Mouse (Mus musculus) neural tube, embryonic 14.5 days (tissue): ENCODE results near the gene Epb41l4b. TPM values are rescaled to one million over a fixed set of nuclear protein-coding genes. Genes with fewer than 3 reads are reported as not detected.

Source experiments
- ATAC-seq: fragments of 200-750 bp; cut with Nextera tagmentation; 2 replicates; pipeline ENCODE4 v1.8.0; 2017; ENCODE audit warnings: low read depth, mild to moderate bottlenecking, moderate TSS enrichment, moderate library complexity
- H3K27ac ChIP-seq: fragments of 300-500 bp; sonication (generic); 2 replicates; pipeline ENCODE4 v1.5.1; 2014; ENCODE audit warnings: low read depth, mild to moderate bottlenecking, control low read depth, low read length, moderate library complexity, mixed read lengths
- H3K27me3 ChIP-seq: fragments of 300-500 bp; sonication (generic); 2 replicates; pipeline ENCODE4 v1.6.1; 2014; ENCODE audit warnings: low read length; ENCODE audit not compliant: control insufficient read depth, insufficient read depth
- H3K36me3 ChIP-seq: fragments of 300-500 bp; sonication (generic); 2 replicates; pipeline ENCODE4 v1.6.1; 2014; ENCODE audit warnings: low read length, mixed read lengths; ENCODE audit not compliant: control insufficient read depth, insufficient read depth
- H3K4me1 ChIP-seq: fragments of 300-500 bp; sonication (generic); 2 replicates; pipeline ENCODE4 v1.6.1; 2014; ENCODE audit warnings: low read length; ENCODE audit not compliant: control insufficient read depth, insufficient read depth
- H3K4me2 ChIP-seq: fragments of 300-500 bp; sonication (generic); 2 replicates; pipeline ENCODE4 v1.6.1; 2014; ENCODE audit warnings: mild to moderate bottlenecking, low read depth, low read length, control low read depth
- H3K4me3 ChIP-seq: fragments of 300-500 bp; sonication (generic); 2 replicates; pipeline ENCODE4 v1.5.1; 2014; ENCODE audit warnings: low read depth, low read length, control low read depth, mixed read lengths
- H3K9ac ChIP-seq: fragments of 300-500 bp; sonication (generic); replicated peaks from 2 replicates; pipeline ENCODE4 v1.6.1; 2014; ENCODE audit warnings: low read depth, mild to moderate bottlenecking, control low read depth, low read length, mixed read lengths
- H3K9me3 ChIP-seq: fragments of 300-500 bp; sonication (generic); 2 replicates; pipeline ENCODE4 v1.6.1; 2016; ENCODE audit warnings: low read length; ENCODE audit not compliant: control insufficient read depth
- WGBS: fragments of 180-500 bp; shearing (Covaris S2); extraction: QIAGEN DNeasy Blood & Tissue Kit; methylation state at CpG from one replicate; pipeline ENCODE4 v1.1.7; 2014; 5-methylcytosine and 5-hydroxymethylcytosine counted together
- polyA plus RNA-seq: library from polyadenylated mRNA; unstranded; fragments of >200 nt; fragmentation: Nextera tagmentation; extraction: Ambion mirVana; gene quantifications from 2 replicates; pipeline ENCODE4 v1.2.1, GENCODE M21; 2014

The Epb41l4b gene
- polyA plus RNA-seq, 1 experiment from 2014 or later: 6.5 TPM

DNA sequence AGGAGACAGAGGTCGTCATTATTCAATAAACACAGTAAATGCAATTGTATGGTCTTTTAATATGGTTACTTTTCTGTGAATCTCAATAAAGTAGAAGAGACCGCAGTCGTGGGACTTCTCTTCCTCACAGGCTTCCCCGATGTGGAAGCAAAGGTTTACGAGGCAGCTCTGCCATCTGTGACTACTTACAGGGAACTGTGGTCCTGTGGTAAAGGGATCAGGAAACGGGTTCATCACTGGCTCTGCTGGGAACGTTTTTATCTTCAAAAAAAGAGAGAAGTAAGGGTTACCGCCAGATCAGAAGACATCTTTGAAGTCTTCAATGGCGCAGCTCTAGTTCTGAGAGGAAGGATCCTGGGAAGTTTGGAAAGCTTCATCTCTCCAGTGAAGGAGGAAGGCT lies 135.5 kb downstream of the Epb41l4b start:
- 87% methylated on average over 9 of the region's 9 CpGs for WGBS
- Histone ChIP-seq H3K4me3 (no peak overlapping the region), H3K4me1 (no peaks in the 10 kb centered on the region), H3K9ac (no peak overlapping the region), H3K4me2 (no peak overlapping the region), H3K27ac (no peak overlapping the region), H3K27me3 (no peaks in the 10 kb centered on the region), H3K36me3 (no peaks in the 10 kb centered on the region), H3K9me3 (no peaks in the 10 kb centered on the region)
- ATAC-seq: no peak

DNA sequence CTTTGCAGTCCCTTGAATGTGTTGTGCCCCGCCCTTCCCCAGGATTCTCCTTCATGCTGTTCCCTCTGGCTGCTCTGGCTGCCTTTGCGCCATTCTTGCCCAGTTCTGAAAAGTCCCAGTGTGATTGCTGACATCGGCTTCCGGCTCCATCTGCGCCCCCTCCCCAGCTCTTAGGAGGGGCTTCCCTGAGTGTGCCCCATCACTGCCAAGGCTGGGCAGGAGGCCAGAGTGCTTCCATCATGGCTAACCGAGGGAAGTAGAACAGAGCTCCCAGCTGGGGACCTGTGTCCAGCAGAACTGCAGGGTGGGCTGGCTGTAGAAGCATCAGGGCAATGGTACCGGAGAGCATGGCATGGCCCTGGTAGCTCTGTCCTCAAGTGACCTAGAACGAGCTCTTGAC lies 138.2 kb downstream of the Epb41l4b start:
- no peaks in the 10 kb centered on the region for H3K9me3 ChIP-seq
- no peak overlapping the region for H3K9ac ChIP-seq
- 66% methylated on average over 8 of the region's 8 CpGs for WGBS
- H3K4me1 ChIP-seq: no peaks in the 10 kb centered on the region
- H3K36me3 ChIP-seq: no peaks in the 10 kb centered on the region
- H3K27ac ChIP-seq: no peak overlapping the region; the same call in 1 of the 2 replicates
- H3K4me3 ChIP-seq: no peak overlapping the region
- H3K4me2 ChIP-seq: no peak overlapping the region
- H3K27me3 ChIP-seq: no peaks in the 10 kb centered on the region
- peak; percentile 66 for ATAC-seq

DNA sequence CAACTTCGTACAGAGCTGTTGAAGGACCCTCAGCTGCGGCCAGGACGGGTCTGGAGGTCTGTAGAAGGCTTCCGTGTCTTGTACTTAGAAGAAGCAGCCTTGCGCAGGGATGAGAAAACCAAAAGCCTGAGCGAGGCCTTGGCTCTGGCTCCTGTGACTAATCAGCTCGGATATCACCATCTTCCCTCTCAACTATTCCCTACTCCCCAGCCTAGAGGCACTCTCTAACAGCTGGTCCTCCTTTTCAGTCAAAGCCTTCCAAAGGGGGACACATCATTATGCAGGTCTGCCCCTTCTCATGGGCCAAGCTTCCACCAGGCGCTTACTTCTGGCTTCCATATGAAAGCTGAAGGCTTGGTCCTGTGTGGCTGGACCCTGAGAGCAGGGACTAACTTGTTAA lies 139.4 kb downstream of the Epb41l4b start:
- no peaks in the 10 kb centered on the region for H3K27me3 ChIP-seq
- H3K27ac ChIP-seq: no peak overlapping the region
- no peaks in the 10 kb centered on the region for H3K4me1 ChIP-seq
- ATAC-seq: no peak
- H3K9ac ChIP-seq: no peak overlapping the region
- H3K4me2 ChIP-seq: no peak overlapping the region
- no peak overlapping the region for H3K4me3 ChIP-seq
- 82% methylated on average over 8 of the region's 8 CpGs for WGBS
- H3K36me3 ChIP-seq: no peaks in the 10 kb centered on the region
- H3K9me3 ChIP-seq: no peaks in the 10 kb centered on the region

DNA sequence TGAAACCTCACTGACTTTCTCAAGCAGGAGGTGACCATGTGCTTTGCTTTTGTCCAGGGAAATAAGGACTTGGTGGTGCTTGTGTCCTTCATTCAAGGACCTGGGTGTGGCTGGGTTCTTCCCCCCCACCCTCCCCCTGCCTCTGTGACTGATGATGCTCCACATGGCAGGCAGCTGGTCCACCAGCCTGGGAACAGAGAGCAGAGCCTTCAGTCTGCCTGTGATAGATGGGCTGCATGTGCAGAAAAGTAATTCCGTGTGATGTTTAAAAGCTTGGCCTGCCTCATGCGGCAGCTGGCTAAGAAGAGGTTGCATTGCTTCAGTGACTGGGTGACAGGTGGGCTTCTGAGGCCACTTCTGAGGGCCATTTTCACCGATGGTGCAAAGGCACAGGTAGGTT lies 140.5 kb downstream of the Epb41l4b start:
- Histone ChIP-seq H3K4me2 (no peak overlapping the region), H3K4me1 (no peaks in the 10 kb centered on the region), H3K9me3 (no peaks in the 10 kb centered on the region), H3K4me3 (no peak overlapping the region), H3K36me3 (no peaks in the 10 kb centered on the region), H3K27ac (no peak overlapping the region), H3K27me3 (no peaks in the 10 kb centered on the region), H3K9ac (no peak overlapping the region)
- WGBS: 34% methylated on average over 3 of the region's 3 CpGs
- ATAC-seq: no peak; the same call in 1 of the 2 replicates

DNA sequence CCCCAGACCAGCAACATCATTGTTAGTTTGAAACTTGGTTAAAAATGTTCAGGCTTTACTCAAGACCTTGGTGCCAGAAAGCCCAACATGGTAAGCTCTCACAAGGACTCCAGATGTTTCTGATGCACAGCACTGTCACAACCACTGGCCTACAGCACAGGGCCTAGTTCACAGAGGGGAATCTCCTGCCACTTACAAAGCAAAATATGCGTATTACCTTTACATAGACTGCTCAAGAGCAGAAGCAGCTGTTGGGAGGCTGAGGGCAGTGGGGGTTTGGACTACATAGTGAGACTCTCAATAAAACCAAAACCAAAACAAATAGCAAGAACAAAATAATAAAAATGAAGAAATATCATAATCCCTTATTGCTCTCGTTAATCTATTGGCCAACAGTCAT lies 141.8 kb downstream of the Epb41l4b start:
- Histone ChIP-seq H3K4me3 (no peak overlapping the region), H3K9ac (no peak overlapping the region), H3K36me3 (no peaks in the 10 kb centered on the region), H3K4me2 (no peak overlapping the region), H3K27ac (no peak overlapping the region), H3K27me3 (no peaks in the 10 kb centered on the region), H3K4me1 (no peaks in the 10 kb centered on the region), H3K9me3 (no peaks in the 10 kb centered on the region)
- WGBS: 84% methylated on average over 2 of the region's 2 CpGs
- ATAC-seq: no peak

DNA sequence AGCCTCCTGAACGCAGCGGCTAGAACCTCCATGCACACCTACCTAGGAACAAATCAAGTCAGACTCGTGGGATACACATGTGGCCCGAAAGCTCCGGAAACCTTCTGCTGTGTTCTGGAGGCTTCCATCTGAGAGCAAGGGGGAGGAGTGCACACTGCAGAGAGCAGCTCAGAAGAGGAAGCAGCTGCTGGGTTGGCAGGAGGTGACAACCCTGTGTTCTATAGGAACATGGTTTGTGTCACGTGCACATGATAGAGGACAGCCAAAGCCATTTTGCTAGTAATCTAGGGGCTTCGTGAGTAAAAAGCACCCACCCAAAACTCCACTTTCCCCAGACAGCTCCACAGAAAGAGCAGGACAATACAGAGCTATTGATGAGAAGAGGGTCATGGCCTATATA lies 149.9 kb downstream of the Epb41l4b start:
- Histone ChIP-seq H3K4me2 (no peak overlapping the region), H3K9ac (no peak overlapping the region), H3K4me3 (no peak overlapping the region), H3K4me1 (no peaks in the 10 kb centered on the region), H3K36me3 (no peaks in the 10 kb centered on the region), H3K27me3 (no peaks in the 10 kb centered on the region), H3K27ac (no peak overlapping the region), H3K9me3 (no peaks in the 10 kb centered on the region)
- no peak for ATAC-seq
- WGBS: 82% methylated on average over 7 of the region's 7 CpGs

DNA sequence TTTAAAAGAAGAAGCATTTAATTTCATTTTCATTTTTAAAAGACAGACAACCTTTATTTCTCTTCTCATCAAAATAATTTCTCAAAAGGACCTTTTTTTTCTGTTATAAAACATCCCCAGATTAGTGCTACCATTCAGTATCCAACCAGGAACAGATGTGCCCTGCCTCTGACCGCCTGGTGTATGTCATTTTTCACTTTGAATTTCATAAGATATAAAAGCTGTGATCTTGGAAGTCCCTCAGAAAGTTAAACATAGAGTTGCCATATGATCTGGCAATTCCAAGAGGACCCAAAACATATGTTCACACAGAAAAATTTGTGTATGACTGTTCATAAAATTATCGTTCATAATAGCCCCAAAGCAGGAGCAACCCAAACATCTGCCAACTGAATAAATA lies 151.3 kb downstream of the Epb41l4b start:
- H3K36me3 ChIP-seq: no peaks in the 10 kb centered on the region
- ATAC-seq: no peak
- WGBS: 77% methylated on average over 2 of the region's 2 CpGs

DNA sequence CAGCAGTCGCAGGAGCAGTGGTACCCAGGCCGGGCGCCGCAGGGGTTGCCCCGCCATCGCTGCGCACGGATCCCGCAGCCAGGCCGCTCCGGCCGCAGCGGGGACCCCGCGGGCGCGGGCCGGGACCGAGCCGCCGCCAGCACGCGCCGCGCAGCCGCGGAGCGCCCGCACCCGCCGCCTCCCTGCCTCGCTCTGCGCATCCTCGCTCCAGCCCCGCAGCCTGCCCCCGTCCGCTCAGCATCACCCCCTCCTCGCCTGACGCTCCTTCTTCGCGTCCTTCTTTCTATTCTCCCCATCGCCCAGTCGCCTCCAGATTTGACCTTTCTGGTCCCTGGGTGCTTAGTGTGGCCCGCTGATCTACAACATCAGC lies 153.0 kb downstream of the Epb41l4b start, which contains the start of gene Frrs1l:
TSS of gene Frrs1l (minus strand) at position 177 of the 370 bp plus-strand sequence.
- ATAC-seq: peak; percentile 96
- peak within 1 kb of the TSS; percentile 70 for H3K4me2 ChIP-seq
- 0% methylated on average over 8 of the region's 44 CpGs for WGBS

More for the DNA sequence above, 151.3 kb downstream of the Epb41l4b start:
- Histone ChIP-seq H3K27me3 (no peaks in the 10 kb centered on the region), H3K4me2 (no peak overlapping the region), H3K9ac (no peak overlapping the region), H3K4me1 (no peaks in the 10 kb centered on the region), H3K27ac (no peak overlapping the region), H3K9me3 (no peaks in the 10 kb centered on the region), H3K4me3 (no peak overlapping the region)

DNA sequence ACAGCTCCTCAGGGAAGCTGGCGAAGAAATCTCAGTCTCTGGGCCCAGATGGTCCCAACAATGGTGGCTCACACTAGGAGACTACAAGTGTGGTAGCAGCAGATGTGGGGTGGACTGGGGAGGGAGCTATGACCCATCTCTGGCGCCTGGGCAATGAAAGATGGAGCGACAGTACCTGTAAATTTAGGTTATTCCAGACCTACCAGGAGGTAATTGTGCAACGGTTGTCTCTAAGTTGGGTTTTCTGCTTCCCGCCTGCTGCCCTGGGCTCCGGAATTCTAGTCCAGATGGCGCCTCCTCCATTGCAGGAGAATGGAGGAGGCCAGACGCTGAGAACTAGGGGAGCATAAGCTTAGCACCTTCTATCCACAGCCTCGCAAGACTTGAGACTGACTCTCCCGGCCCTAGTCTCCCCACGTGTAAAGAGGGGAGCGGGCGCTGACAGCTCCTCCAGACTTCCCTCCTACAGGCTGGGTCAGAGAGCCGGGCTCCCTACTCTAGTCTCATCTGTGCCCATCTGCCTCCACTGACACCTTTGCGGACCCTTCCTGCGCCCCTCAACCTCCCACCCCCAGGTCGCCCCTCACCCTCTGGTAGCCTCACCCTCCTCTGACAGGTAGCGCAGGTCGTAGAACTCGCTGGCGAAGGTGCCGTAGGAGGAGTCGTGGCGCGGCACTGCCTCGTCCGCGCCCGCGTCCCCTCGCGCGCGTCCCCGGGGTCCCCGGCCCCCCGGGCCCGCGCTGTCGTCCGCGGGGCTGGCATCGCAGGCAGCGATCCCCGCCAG lies 153.6 kb downstream of the Epb41l4b start:
- Histone ChIP-seq H3K4me1 (no peaks in the 10 kb centered on the region), H3K9me3 (no peaks in the 10 kb centered on the region), H3K9ac (peak overlapping the region; percentile 83), H3K4me3 (peak overlapping the region; percentile 74), H3K4me2 (peak overlapping the region; percentile 70), H3K27me3 (no peaks in the 10 kb centered on the region), H3K36me3 (no peaks in the 10 kb centered on the region), H3K27ac (peak overlapping the region; percentile 81)
- ATAC-seq: peak; percentile 82
- WGBS: 1% methylated on average over 42 of the region's 45 CpGs

More for the DNA sequence above, 153.0 kb downstream of the Epb41l4b start, which contains the start of gene Frrs1l:
- Histone ChIP-seq H3K9me3 (no peaks in the 10 kb centered on the region), H3K4me3 (peak within 1 kb of the TSS; percentile 74), H3K9ac (peak within 1 kb of the TSS; percentile 83), H3K4me1 (no peaks in the 10 kb centered on the region), H3K36me3 (no peaks in the 10 kb centered on the region), H3K27me3 (no peaks in the 10 kb centered on the region), H3K27ac (peak within 1 kb of the TSS; percentile 81)
